1 mouse cellular context compared by ENCODE assay signal in genomic region chr10:88054233-88054985, GRCm38 (mm10).
TF ChIP-seq lines count a peak whose summit lies in the region.

No protein-coding gene starts in this region.

TF ChIP-seq in CH12.LX, 34 proteins besides CTCF, POLR2A, EP300 and RAD21 (continued from another document):
- no peak for TF ChIP-seq ELF1 (IDR thresholded peaks at IDR 0.05; ENCODE audit: low read depth, low read length)
- no peak for TF ChIP-seq ZKSCAN1 (IDR thresholded peaks at IDR 0.05; ENCODE audit: borderline replicate concordance, low read depth, low read length)
- TF ChIP-seq CHD2 (IDR thresholded peaks at IDR 0.05; ENCODE audit: low read length) = peak; percentile 63; the same call in 1 of the 2 replicates
- TF ChIP-seq USF2 (conservative IDR thresholded peaks at IDR 0.05; ENCODE audit: low read depth, low read length) = peak; percentile 49; the same call in 1 of the 2 replicates
- TF ChIP-seq MYC (IDR thresholded peaks at IDR 0.05; ENCODE audit: low read depth, low read length) = peak; percentile 98
- TF ChIP-seq MEF2A (IDR thresholded peaks at IDR 0.05; ENCODE audit: borderline replicate concordance, low read depth, low read length) = peak; percentile 91
